ENCODE assay signal across 12 mouse cellular contexts in the genomic region with DNA sequence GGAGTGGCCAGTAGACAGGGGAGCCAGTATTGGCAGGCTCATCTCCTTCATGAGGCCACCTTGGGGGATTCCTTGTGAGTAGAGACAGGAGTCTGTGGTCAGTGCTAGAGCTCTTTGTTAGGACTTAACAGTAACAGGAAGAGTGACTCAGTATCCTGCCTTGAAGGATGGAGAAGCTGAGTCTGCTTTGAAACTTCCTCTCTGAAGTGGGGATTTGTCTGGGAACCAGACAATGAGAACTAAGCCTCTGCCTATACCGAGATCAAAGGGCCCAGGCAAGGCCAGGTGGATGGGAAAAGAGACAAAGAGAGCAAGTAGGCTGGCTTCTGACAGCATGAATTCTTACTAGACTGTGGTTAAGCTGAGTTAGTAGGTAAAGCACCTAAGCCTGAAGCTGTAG.
DNase-seq lines count a peak whose midpoint lies in the region; ATAC-seq lines count a peak whose summit lies in the region.
"Had no signal": no experiment of that assay in that cellular context is flagged by ENCODE, and none has a peak within 500 bp of the region (broad histone marks: within the 10 kb centered on the region; RNA-seq: fewer than 3 reads in every experiment).

No protein-coding gene starts in this region.

- DNase-seq in heart, adult 11 months = peak; percentile 80
- DNase-seq in heart, postnatal 4 days = no peak
- peak; percentile 69 for DNase-seq in 3T3-L1 (ENCODE audit: low read depth, low spot score)
- peak; percentile 26 for DNase-seq in c-Kit-positive CD71-negative TER-119-negative erythroid progenitor cells, embryonic 14.5 days (ENCODE audit: low read depth)
- peak; percentile 11 for DNase-seq in lung, postnatal 36 days
- no peak for DNase-seq in left cerebral cortex, postnatal 4 days
- DNase-seq: heart, postnatal 10 days; kidney, adult 2 months; liver, embryonic 13.5 days; spleen, adult 18-20 months had no signal

- ATAC-seq in erythroid progenitor cell, adult 5-6 weeks (replicated peaks; ENCODE audit: low FRiP score, poor library complexity, severe bottlenecking) = no peak
- no peak for ATAC-seq in erythroblast, adult 5-6 weeks (replicated peaks; ENCODE audit: low FRiP score, poor library complexity, severe bottlenecking)

- intact Hi-C loops in left cerebral cortex, postnatal 4 days (cut with DNase I) = no loop called here

Comparison
In these comparisons a context has a peak if more than half of its experiments do, and no peak if none do; other contexts are left out.
1. DNase-seq: peak in heart, adult 11 months (single experiment), 3T3-L1 (single experiment), c-Kit-positive CD71-negative TER-119-negative erythroid progenitor cells, embryonic 14.5 days (single experiment) and lung, postnatal 36 days (single experiment); none in heart, postnatal 4 days (single experiment) and left cerebral cortex, postnatal 4 days (single experiment).